ENCODE assay signal across 23 mouse cellular contexts in the genomic region with DNA sequence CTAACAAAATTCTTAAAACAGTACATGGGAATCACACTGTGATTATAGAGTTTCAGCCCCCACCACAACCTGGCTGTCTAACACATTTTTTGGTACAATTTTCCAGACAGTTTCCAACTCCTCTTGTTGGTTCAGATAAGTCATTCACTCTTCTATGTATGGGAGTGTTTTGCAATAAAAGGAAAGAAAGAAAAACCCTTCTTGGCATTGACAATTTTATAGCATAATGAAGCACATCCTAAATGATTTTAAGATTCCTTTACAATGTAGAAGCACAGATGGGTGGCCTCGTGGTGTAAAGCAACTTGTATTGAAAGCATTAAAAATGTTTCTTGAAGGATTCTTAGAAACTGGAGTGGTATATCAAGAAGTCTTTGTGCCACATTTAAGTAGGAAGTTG.
DNase-seq lines count a peak whose midpoint lies in the region; ATAC-seq and TF ChIP-seq lines count a peak whose summit lies in the region.
"Had no signal": no experiment of that assay in that cellular context is flagged by ENCODE, and none has a peak within 500 bp of the region (broad histone marks: within the 10 kb centered on the region; RNA-seq: fewer than 3 reads in every experiment).

No protein-coding gene starts in this region.

- no peaks in the 10 kb centered on the region for H3K27me3 ChIP-seq in forebrain, postnatal 0 days (ENCODE audit: insufficient read depth, low read length)
- no peaks in the 10 kb centered on the region for H3K27me3 ChIP-seq in forebrain, embryonic 11.5 days (ENCODE audit: control insufficient read depth, insufficient read depth, low read length)
- H3K27me3 ChIP-seq: CH12.LX; embryonic facial prominence, embryonic 12.5 days; forebrain, embryonic 12.5 days; Patski had no signal

- H3K4me3 ChIP-seq in forebrain, postnatal 0 days (ENCODE audit: low read depth, low read length), result no peak overlapping the region
- H3K4me3 ChIP-seq in forebrain, embryonic 11.5 days (ENCODE audit: low read depth, low read length), result no peak overlapping the region
- H3K4me3 ChIP-seq: embryonic facial prominence, embryonic 10.5 days; embryonic facial prominence, embryonic 12.5 days; forebrain, embryonic 12.5 days had no signal

- no peak overlapping the region for H3K9ac ChIP-seq in forebrain, postnatal 0 days
- no peak overlapping the region for H3K9ac ChIP-seq in forebrain, embryonic 11.5 days (ENCODE audit: low read length)
- H3K9ac ChIP-seq: embryonic facial prominence, embryonic 12.5 days; forebrain, embryonic 12.5 days had no signal

- 41% methylated on average over 1 of the region's 1 CpGs for WGBS in forebrain, postnatal 0 days
- 73% methylated on average over 1 of the region's 1 CpGs for WGBS in forebrain, embryonic 11.5 days

- H3K4me2 ChIP-seq in forebrain, postnatal 0 days (ENCODE audit: low read depth), result no peak overlapping the region
- no peak overlapping the region for H3K4me2 ChIP-seq in forebrain, embryonic 11.5 days (ENCODE audit: low read depth, low read length, severe bottlenecking)
- H3K4me2 ChIP-seq: embryonic facial prominence, embryonic 12.5 days; forebrain, embryonic 12.5 days had no signal

- no peak overlapping the region for H3K27ac ChIP-seq in forebrain, postnatal 0 days (ENCODE audit: low read depth, low read length)
- H3K27ac ChIP-seq in forebrain, embryonic 11.5 days (ENCODE audit: low read depth, low read length), result no peak overlapping the region
- H3K27ac ChIP-seq: embryonic facial prominence, embryonic 10.5 days; embryonic facial prominence, embryonic 12.5 days; forebrain, embryonic 12.5 days had no signal

- ATAC-seq in forebrain, postnatal 0 days, result peak; percentile 71
- no peak for ATAC-seq in forebrain, embryonic 11.5 days (replicated peaks; ENCODE audit: low FRiP score)
- ATAC-seq: activated CD4-positive, CD25-positive, alpha-beta regulatory T cell, adult 4 months; CD4-positive, CD25-positive, alpha-beta regulatory T cell, adult 4 months; forebrain, embryonic 14.5 days; forebrain, embryonic 16.5 days; Patski had no signal

- TF ChIP-seq CTCF in forebrain, postnatal 0 days (IDR thresholded peaks at IDR 0.05; ENCODE audit: low read depth), result no peak

- H3K9me3 ChIP-seq in forebrain, postnatal 0 days (ENCODE audit: low read length), result no peaks in the 10 kb centered on the region
- H3K9me3 ChIP-seq in forebrain, embryonic 11.5 days (ENCODE audit: control insufficient read depth, low read length), result no peaks in the 10 kb centered on the region
- H3K9me3 ChIP-seq: embryonic facial prominence, embryonic 10.5 days; embryonic facial prominence, embryonic 12.5 days; forebrain, embryonic 12.5 days; G1E had no signal

- H3K4me1 ChIP-seq in forebrain, postnatal 0 days (ENCODE audit: insufficient read depth), result no peaks in the 10 kb centered on the region
- no peaks in the 10 kb centered on the region for H3K4me1 ChIP-seq in forebrain, embryonic 11.5 days (replicated peaks; ENCODE audit: control insufficient read depth, insufficient read depth, low read length)
- H3K4me1 ChIP-seq: embryonic facial prominence, embryonic 10.5 days; embryonic facial prominence, embryonic 12.5 days; forebrain, embryonic 12.5 days had no signal

- no peaks in the 10 kb centered on the region for H3K36me3 ChIP-seq in forebrain, postnatal 0 days (ENCODE audit: insufficient read depth)
- no peaks in the 10 kb centered on the region for H3K36me3 ChIP-seq in forebrain, embryonic 11.5 days (ENCODE audit: control insufficient read depth, insufficient read depth, low read length)
- H3K36me3 ChIP-seq: embryonic facial prominence, embryonic 10.5 days; embryonic facial prominence, embryonic 12.5 days; forebrain, embryonic 12.5 days; G1E had no signal

- DNase-seq in forebrain, postnatal 0 days, result peak; percentile 33
- DNase-seq in forebrain, embryonic 11.5 days (ENCODE audit: low spot score), result no peak
- peak; percentile 4 for DNase-seq in right cerebral cortex, adult 18-20 months
- DNase-seq in right cerebral cortex, postnatal 36 days (ENCODE audit: low spot score in 2 of 2), result no peak
- no peak for DNase-seq in left cerebral cortex, adult 11 months (ENCODE audit: low spot score)
- DNase-seq: adrenal gland, postnatal 10 days; adrenal gland, postnatal 25 days; B cell, adult 2 months; cerebellum, adult 11-12 months; cerebellum, adult 2 months; cerebellum, adult 9-10 months; cerebellum, postnatal 10 days; cerebellum, postnatal 25 days had no signal

Comparison
In these comparisons a context has a peak if more than half of its experiments do, and no peak if none do; other contexts are left out.
1. DNase-seq: peak in forebrain, postnatal 0 days (single experiment) and right cerebral cortex, adult 18-20 months (single experiment); none in forebrain, embryonic 11.5 days (single experiment), right cerebral cortex, postnatal 36 days (0 of 2) and left cerebral cortex, adult 11 months (single experiment).